In the genomic region with DNA sequence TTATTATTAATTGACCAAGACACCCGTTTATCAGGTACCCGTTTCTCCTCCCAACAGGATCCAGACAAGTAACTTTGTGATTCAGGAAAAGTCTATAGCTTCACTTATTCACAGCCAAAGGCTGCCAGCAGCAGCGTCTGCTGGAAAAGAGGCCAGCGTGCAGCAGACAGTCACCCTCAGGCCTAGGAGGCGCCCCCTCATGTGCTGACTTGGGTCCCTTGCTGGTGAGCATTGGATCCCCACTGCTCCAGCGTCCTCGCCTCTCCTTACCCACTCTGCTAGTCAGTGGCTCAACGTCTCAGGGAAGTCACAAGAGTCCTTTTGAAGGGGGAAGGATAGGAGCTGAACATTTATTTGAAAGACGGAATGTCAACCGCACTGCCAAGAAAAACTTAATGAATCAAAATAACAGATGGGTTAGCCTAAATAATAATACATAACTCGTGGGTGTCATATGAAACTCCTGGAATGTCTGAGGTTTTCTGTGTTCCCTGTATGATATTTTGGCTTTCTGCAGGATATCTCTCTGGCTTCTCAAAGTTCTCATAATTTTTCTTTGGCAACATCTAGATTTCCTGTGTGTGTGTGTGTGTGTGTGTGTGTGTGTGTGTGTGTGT, we compare ENCODE assay signal across 22 mouse cellular contexts.
A peak's percentile ranks its signal among the peaks of the same experiment; 100 is the strongest.
DNase-seq lines count a peak whose midpoint lies in the region; ATAC-seq lines count a peak whose summit lies in the region.
"Had no signal": no experiment of that assay in that cellular context is flagged by ENCODE, and none has a peak within 500 bp of the region (broad histone marks: within the 10 kb centered on the region; RNA-seq: fewer than 3 reads in every experiment).

No protein-coding gene starts in this region.

- no peaks in the 10 kb centered on the region for H3K27me3 ChIP-seq in forebrain, embryonic 16.5 days (replicated peaks; ENCODE audit: control insufficient read depth, insufficient read depth, low read length)
- no peaks in the 10 kb centered on the region for H3K27me3 ChIP-seq in forebrain, embryonic 10.5 days (ENCODE audit: poor library complexity, severe bottlenecking)
- H3K27me3 ChIP-seq in lung, embryonic 16.5 days (ENCODE audit: control insufficient read depth, insufficient read depth, low read depth, low read length) = no peaks in the 10 kb centered on the region
- H3K27me3 ChIP-seq in limb, embryonic 15.5 days = no peaks in the 10 kb centered on the region
- no peaks in the 10 kb centered on the region for H3K27me3 ChIP-seq in midbrain, embryonic 14.5 days (ENCODE audit: control insufficient read depth, insufficient read depth, low read length)
- H3K27me3 ChIP-seq: hindbrain, embryonic 13.5 days; liver, embryonic 13.5 days; neural tube, embryonic 12.5 days had no signal

- DNase-seq in forebrain, embryonic 10.5 days (ENCODE audit: extremely low spot score, low spot score) = no peak
- no peak for DNase-seq in lung, postnatal 25 days (ENCODE audit: low spot score)
- DNase-seq in NIH3T3 (ENCODE audit: low read depth) = peak; percentile 82
- no peak for DNase-seq in midbrain, embryonic 14.5 days
- DNase-seq in frontal cortex, postnatal 10 days (ENCODE audit: low spot score in 2 of 2) = no peak
- DNase-seq: adrenal gland, postnatal 36 days; cerebellum, adult 18-20 months; cerebellum, postnatal 25 days; embryo, embryonic 11 days; heart, postnatal 14 days; kidney, adult 8-10 months; kidney, postnatal 36 days; layer of hippocampus, adult 9-11 months; liver, embryonic 13.5 days had no signal

- 62% methylated on average over 11 of the region's 11 CpGs for WGBS in forebrain, embryonic 16.5 days
- 74% methylated on average over 11 of the region's 11 CpGs for WGBS in forebrain, embryonic 10.5 days
- 50% methylated on average over 11 of the region's 11 CpGs for WGBS in lung, embryonic 16.5 days
- 44% methylated on average over 11 of the region's 11 CpGs for WGBS in limb, embryonic 15.5 days
- 76% methylated on average over 11 of the region's 11 CpGs for WGBS in midbrain, embryonic 14.5 days

- no peak overlapping the region for H3K4me2 ChIP-seq in forebrain, embryonic 16.5 days (ENCODE audit: low read length)
- H3K4me2 ChIP-seq in lung, embryonic 16.5 days (ENCODE audit: low read depth, low read length) = no peak overlapping the region
- H3K4me2 ChIP-seq in limb, embryonic 15.5 days = no peak overlapping the region
- H3K4me2 ChIP-seq in midbrain, embryonic 14.5 days (ENCODE audit: low read length) = no peak overlapping the region
- H3K4me2 ChIP-seq: hindbrain, embryonic 13.5 days; liver, embryonic 13.5 days; midbrain, embryonic 11.5 days; neural tube, embryonic 12.5 days had no signal

- no peak overlapping the region for H3K9ac ChIP-seq in forebrain, embryonic 16.5 days (replicated peaks; ENCODE audit: low read depth, low read length)
- H3K9ac ChIP-seq in lung, embryonic 16.5 days (ENCODE audit: low read length) = no peak overlapping the region
- H3K9ac ChIP-seq in limb, embryonic 15.5 days = no peak overlapping the region
- H3K9ac ChIP-seq in midbrain, embryonic 14.5 days (replicated peaks; ENCODE audit: low read length) = no peak overlapping the region
- H3K9ac ChIP-seq: hindbrain, embryonic 13.5 days; liver, embryonic 13.5 days; neural tube, embryonic 12.5 days had no signal

- ATAC-seq in forebrain, embryonic 16.5 days = peak; percentile 78
- ATAC-seq in lung, embryonic 16.5 days (ENCODE audit: low read depth) = peak; percentile 72
- no peak for ATAC-seq in limb, embryonic 15.5 days (ENCODE audit: insufficient number of reproducible peaks, low FRiP score, low TSS enrichment, low read depth)
- no peak for ATAC-seq in midbrain, embryonic 14.5 days (ENCODE audit: low FRiP score, low TSS enrichment)

- no peaks in the 10 kb centered on the region; the same call in 1 of the 2 replicates for H3K4me1 ChIP-seq in forebrain, embryonic 16.5 days (replicated peaks; ENCODE audit: control insufficient read depth, insufficient read depth, low read length)
- peaks cover 11% of the 10 kb centered on the region for H3K4me1 ChIP-seq in forebrain, embryonic 10.5 days
- no peaks in the 10 kb centered on the region for H3K4me1 ChIP-seq in lung, embryonic 16.5 days (replicated peaks; ENCODE audit: control insufficient read depth, insufficient read depth, low read length)
- peaks cover 3% of the 10 kb centered on the region; the same call in 1 of the 2 replicates for H3K4me1 ChIP-seq in limb, embryonic 15.5 days
- H3K4me1 ChIP-seq in midbrain, embryonic 14.5 days (ENCODE audit: control insufficient read depth, insufficient read depth, low read length) = no peaks in the 10 kb centered on the region
- H3K4me1 ChIP-seq: liver, embryonic 13.5 days; neural tube, embryonic 12.5 days had no signal

- no peaks in the 10 kb centered on the region for H3K36me3 ChIP-seq in forebrain, embryonic 16.5 days (ENCODE audit: control insufficient read depth, insufficient read depth)
- H3K36me3 ChIP-seq in forebrain, embryonic 10.5 days (replicated peaks) = no peaks in the 10 kb centered on the region
- H3K36me3 ChIP-seq in lung, embryonic 16.5 days (ENCODE audit: control insufficient read depth, insufficient read depth, low read length) = no peaks in the 10 kb centered on the region
- H3K36me3 ChIP-seq in limb, embryonic 15.5 days = no peaks in the 10 kb centered on the region
- H3K36me3 ChIP-seq in midbrain, embryonic 14.5 days (ENCODE audit: control insufficient read depth, insufficient read depth, low read length) = no peaks in the 10 kb centered on the region
- H3K36me3 ChIP-seq: heart, embryonic 10.5 days; hindbrain, embryonic 13.5 days; liver, embryonic 13.5 days; neural tube, embryonic 12.5 days had no signal

- H3K27ac ChIP-seq in forebrain, embryonic 16.5 days (ENCODE audit: low read length) = no peak overlapping the region
- no peak overlapping the region for H3K27ac ChIP-seq in forebrain, embryonic 10.5 days
- H3K27ac ChIP-seq in lung, embryonic 16.5 days (ENCODE audit: low read length) = peak overlapping the region; percentile 71
- H3K27ac ChIP-seq in limb, embryonic 15.5 days = peak overlapping the region; percentile 48; the same call in 1 of the 2 replicates
- H3K27ac ChIP-seq in midbrain, embryonic 14.5 days (replicated peaks; ENCODE audit: low read depth, low read length) = no peak overlapping the region
- H3K27ac ChIP-seq: heart, embryonic 10.5 days; hindbrain, embryonic 13.5 days; liver, embryonic 13.5 days; neural tube, embryonic 12.5 days; stomach, postnatal 0 days had no signal

- no peak overlapping the region for H3K4me3 ChIP-seq in forebrain, embryonic 16.5 days (replicated peaks; ENCODE audit: low read length)
- no peak overlapping the region for H3K4me3 ChIP-seq in forebrain, embryonic 10.5 days
- H3K4me3 ChIP-seq in lung, embryonic 16.5 days (ENCODE audit: low read length) = no peak overlapping the region
- H3K4me3 ChIP-seq in limb, embryonic 15.5 days = no peak overlapping the region
- H3K4me3 ChIP-seq in midbrain, embryonic 14.5 days (replicated peaks; ENCODE audit: low read depth, low read length) = no peak overlapping the region
- H3K4me3 ChIP-seq: heart, embryonic 10.5 days; hindbrain, embryonic 13.5 days; liver, embryonic 13.5 days; neural tube, embryonic 12.5 days had no signal

- H3K9me3 ChIP-seq in forebrain, embryonic 16.5 days (ENCODE audit: control insufficient read depth, low read length) = no peaks in the 10 kb centered on the region
- H3K9me3 ChIP-seq in forebrain, embryonic 10.5 days = no peaks in the 10 kb centered on the region
- no peaks in the 10 kb centered on the region for H3K9me3 ChIP-seq in lung, embryonic 16.5 days (ENCODE audit: control insufficient read depth, low read length)
- H3K9me3 ChIP-seq in limb, embryonic 15.5 days = no peaks in the 10 kb centered on the region
- no peaks in the 10 kb centered on the region for H3K9me3 ChIP-seq in midbrain, embryonic 14.5 days (ENCODE audit: control insufficient read depth, low read length)
- H3K9me3 ChIP-seq: heart, embryonic 10.5 days; hindbrain, embryonic 13.5 days; liver, embryonic 13.5 days; neural tube, embryonic 12.5 days had no signal

Comparison
In these comparisons a context has a peak if more than half of its experiments do, and no peak if none do; other contexts are left out.
1. ATAC-seq: peak in forebrain, embryonic 16.5 days (single experiment) and lung, embryonic 16.5 days (single experiment); none in limb, embryonic 15.5 days (single experiment) and midbrain, embryonic 14.5 days (single experiment).
2. H3K27ac ChIP-seq: peak in lung, embryonic 16.5 days (single experiment) and limb, embryonic 15.5 days (single experiment); none in forebrain, embryonic 16.5 days (single experiment), forebrain, embryonic 10.5 days (single experiment) and midbrain, embryonic 14.5 days (single experiment).